Mouse (Mus musculus) CH12.LX (cell line): ENCODE data around the gene Lingo3.

Experiments
- CTCF ChIP-seq, 2 experiments: IDR thresholded peaks in 1 of 2; conservative IDR thresholded peaks in 1 of 2; 2 replicates each; pipeline ENCODE4 v1.5.1; 2011 to 2012; ENCODE audit warnings: low read depth in 2 of 2, low read length in 2 of 2, improper control_type of control experiment in 1 of 2, inconsistent platforms in 1 of 2, mild to moderate bottlenecking in 1 of 2, moderate library complexity in 1 of 2
- ELF1 ChIP-seq: IDR thresholded peaks from 2 replicates; pipeline ENCODE4 v1.6.1; 2014; ENCODE audit warnings: low read depth, mild to moderate bottlenecking, inconsistent platforms, low read length, improper control_type of control experiment
- HCFC1 ChIP-seq: IDR thresholded peaks from 2 replicates; pipeline ENCODE4 v1.6.1; 2012; ENCODE audit warnings: low read depth, mild to moderate bottlenecking, inconsistent platforms, low read length, improper control_type of control experiment
- POLR2A ChIP-seq: IDR thresholded peaks from 2 replicates; pipeline ENCODE4 v1.6.1; 2011; ENCODE audit warnings: low read depth, mild to moderate bottlenecking, improper control_type of control experiment, low read length
- TBP ChIP-seq: conservative IDR thresholded peaks from 2 replicates; pipeline ENCODE4 v1.6.1; 2011; ENCODE audit warnings: low read depth, low read length, improper control_type of control experiment

DNA sequence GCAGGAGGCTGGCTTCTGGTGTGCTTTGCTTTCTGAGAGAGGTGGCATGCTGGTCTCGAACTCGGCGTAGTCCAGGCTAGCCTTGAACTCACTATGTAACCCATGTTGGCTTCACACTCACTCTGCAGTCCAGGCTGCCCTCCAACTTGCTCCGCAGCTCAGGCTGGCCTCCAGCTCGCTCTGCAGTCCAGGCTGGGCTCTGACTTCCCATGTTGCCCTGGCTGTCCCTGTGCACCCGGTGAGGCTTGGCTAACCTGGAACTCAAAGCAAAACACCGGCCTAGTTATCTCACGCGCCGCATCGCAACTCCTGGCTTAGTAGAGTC, 11.9 kb upstream of the Lingo3 start:
- TF ChIP-seq CTCF (conservative IDR thresholded peaks at IDR 0.05 in 1 of 2, IDR thresholded peaks at IDR 0.05 in 1 of 2; ENCODE audit: low read depth in 2 of 2, low read length in 2 of 2) = no peak
- TF ChIP-seq POLR2A = no peak
- TF ChIP-seq ELF1 = no peak
- no peak for TF ChIP-seq HCFC1
- TF ChIP-seq TBP = no peak
